Mouse (Mus musculus) midbrain, embryonic 13.5 days (tissue): ENCODE results near the gene Ermap. TPM values are rescaled to one million over a fixed set of nuclear protein-coding genes. Genes with fewer than 3 reads are reported as not detected.

Source experiments
- ATAC-seq: fragments of 200-750 bp; cut with Nextera tagmentation; 2 replicates; pipeline ENCODE4 v1.8.0; 2017; ENCODE audit warnings: mild to moderate bottlenecking, moderate TSS enrichment, moderate library complexity
- H3K27ac ChIP-seq: fragments of 300-500 bp; sonication (generic); 2 replicates; pipeline ENCODE4 v1.5.1; 2015; ENCODE audit warnings: inconsistent platforms, mild to moderate bottlenecking, moderate library complexity
- H3K27me3 ChIP-seq: fragments of 300-500 bp; sonication (generic); 2 replicates; pipeline ENCODE4 v1.6.1; 2015; ENCODE audit warnings: mild to moderate bottlenecking, inconsistent platforms
- H3K36me3 ChIP-seq: fragments of 300-500 bp; sonication (generic); 2 replicates; pipeline ENCODE4 v1.6.1; 2015; ENCODE audit warnings: mild to moderate bottlenecking, inconsistent platforms
- H3K4me1 ChIP-seq: fragments of 300-500 bp; sonication (generic); replicated peaks from 2 replicates; pipeline ENCODE4 v1.6.1; 2015; ENCODE audit warnings: inconsistent platforms
- H3K4me2 ChIP-seq: fragments of 300-500 bp; sonication (generic); replicated peaks from 2 replicates; pipeline ENCODE4 v1.6.1; 2015; ENCODE audit warnings: moderate library complexity, mild to moderate bottlenecking, inconsistent platforms
- H3K4me3 ChIP-seq: fragments of 300-500 bp; sonication (generic); replicated peaks from 2 replicates; pipeline ENCODE4 v1.5.1; 2015; ENCODE audit warnings: mild to moderate bottlenecking, inconsistent platforms
- H3K9ac ChIP-seq: fragments of 300-500 bp; sonication (generic); replicated peaks from 2 replicates; pipeline ENCODE4 v1.6.1; 2015; ENCODE audit warnings: mild to moderate bottlenecking, inconsistent platforms
- H3K9me3 ChIP-seq: fragments of 300-500 bp; sonication (generic); 2 replicates; pipeline ENCODE4 v1.6.1; 2016; ENCODE audit warnings: mild to moderate bottlenecking, inconsistent platforms
- WGBS: fragments of 180-500 bp; shearing (Covaris S2); methylation state at CpG from one replicate; pipeline ENCODE4 v1.1.7; 2015; 5-methylcytosine and 5-hydroxymethylcytosine counted together
- polyA plus RNA-seq: library from polyadenylated mRNA; unstranded; fragments of >200 nt; fragmentation: Nextera tagmentation; extraction: Ambion mirVana; gene quantifications from 2 replicates; pipeline ENCODE4 v1.2.1, GENCODE M21; 2015

Gene Ermap
- polyA plus RNA-seq, 1 experiment from 2014 or later = 1.7 TPM

DNA sequence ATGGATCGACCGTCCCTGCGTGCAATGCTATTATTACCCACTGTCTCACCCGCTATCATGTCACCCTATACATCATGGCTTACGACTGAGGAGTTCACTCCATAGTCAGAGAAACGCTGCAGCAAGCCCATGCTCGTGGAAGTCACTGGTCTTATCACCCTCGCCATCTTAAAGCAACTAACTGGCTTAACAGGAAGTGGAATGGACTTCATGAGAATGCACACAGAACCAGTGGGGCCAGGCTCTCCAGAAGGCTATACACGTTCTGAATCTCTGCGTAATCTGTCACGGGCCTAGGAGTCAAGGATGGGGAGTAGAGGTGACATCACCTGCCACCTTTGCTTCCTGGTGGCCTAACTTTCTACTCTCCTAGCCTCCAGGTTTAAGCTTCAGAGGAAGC is 41.1 kb downstream of the Ermap start:
- 92% methylated on average over 11 of the region's 11 CpGs for WGBS
- Histone ChIP-seq H3K4me1 (no peaks in the 10 kb centered on the region), H3K27ac (no peak overlapping the region), H3K4me3 (no peak overlapping the region), H3K9ac (no peak overlapping the region), H3K36me3 (no peaks in the 10 kb centered on the region), H3K9me3 (no peaks in the 10 kb centered on the region), H3K27me3 (no peaks in the 10 kb centered on the region), H3K4me2 (no peak overlapping the region)
- ATAC-seq = no peak

DNA sequence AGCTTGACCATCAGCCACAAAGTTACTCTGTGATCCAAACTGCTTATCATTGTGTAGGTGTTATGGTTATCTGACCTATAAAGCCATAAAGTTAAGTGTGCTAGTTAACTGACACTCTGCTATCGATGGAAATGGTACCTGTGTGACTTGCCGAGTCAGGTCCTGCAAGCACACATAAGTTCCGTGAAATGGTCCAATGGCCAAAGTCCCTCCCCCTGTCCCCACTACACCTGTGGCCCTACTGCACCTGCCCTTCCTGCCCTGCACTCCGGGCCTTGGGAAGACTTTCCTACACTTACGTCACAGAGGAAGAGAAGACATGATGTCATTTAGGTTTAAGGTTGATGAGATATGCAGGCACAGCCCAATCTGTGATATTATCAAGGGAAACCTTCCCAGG is 42.5 kb downstream of the Ermap start:
- 94% methylated on average over 5 of the region's 5 CpGs for WGBS
- no peak overlapping the region for H3K27ac ChIP-seq
- no peaks in the 10 kb centered on the region for H3K36me3 ChIP-seq
- H3K9ac ChIP-seq = no peak overlapping the region
- H3K4me1 ChIP-seq = no peaks in the 10 kb centered on the region
- H3K4me3 ChIP-seq = no peak overlapping the region
- no peaks in the 10 kb centered on the region for H3K9me3 ChIP-seq
- no peaks in the 10 kb centered on the region for H3K27me3 ChIP-seq
- no peak for ATAC-seq
- no peak overlapping the region for H3K4me2 ChIP-seq

DNA sequence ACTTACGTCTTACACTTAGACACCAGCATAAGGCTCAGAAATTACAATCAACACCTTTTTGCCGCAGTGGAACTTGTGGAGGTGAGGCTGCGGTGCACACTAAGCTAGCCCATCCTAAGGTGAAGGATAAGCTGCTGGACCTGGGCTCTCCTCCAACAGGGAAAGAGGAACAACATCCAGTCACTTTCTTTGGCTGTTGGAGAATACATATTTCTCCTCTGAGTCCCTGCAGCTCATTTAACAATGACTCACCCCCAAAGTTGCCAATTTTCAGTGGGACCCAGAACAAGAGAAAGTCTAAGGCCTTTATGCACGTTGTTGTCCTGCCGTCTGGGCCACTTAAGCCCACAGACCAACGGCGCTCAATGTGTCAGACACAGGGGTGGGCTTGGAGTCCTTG is 43.0 kb downstream of the Ermap start:
- Histone ChIP-seq H3K4me2 (no peak overlapping the region), H3K4me3 (no peak overlapping the region), H3K4me1 (no peaks in the 10 kb centered on the region), H3K9ac (no peak overlapping the region), H3K27me3 (no peaks in the 10 kb centered on the region), H3K36me3 (no peaks in the 10 kb centered on the region), H3K27ac (no peak overlapping the region), H3K9me3 (no peaks in the 10 kb centered on the region)
- no peak for ATAC-seq
- WGBS = 88% methylated on average over 7 of the region's 7 CpGs

DNA sequence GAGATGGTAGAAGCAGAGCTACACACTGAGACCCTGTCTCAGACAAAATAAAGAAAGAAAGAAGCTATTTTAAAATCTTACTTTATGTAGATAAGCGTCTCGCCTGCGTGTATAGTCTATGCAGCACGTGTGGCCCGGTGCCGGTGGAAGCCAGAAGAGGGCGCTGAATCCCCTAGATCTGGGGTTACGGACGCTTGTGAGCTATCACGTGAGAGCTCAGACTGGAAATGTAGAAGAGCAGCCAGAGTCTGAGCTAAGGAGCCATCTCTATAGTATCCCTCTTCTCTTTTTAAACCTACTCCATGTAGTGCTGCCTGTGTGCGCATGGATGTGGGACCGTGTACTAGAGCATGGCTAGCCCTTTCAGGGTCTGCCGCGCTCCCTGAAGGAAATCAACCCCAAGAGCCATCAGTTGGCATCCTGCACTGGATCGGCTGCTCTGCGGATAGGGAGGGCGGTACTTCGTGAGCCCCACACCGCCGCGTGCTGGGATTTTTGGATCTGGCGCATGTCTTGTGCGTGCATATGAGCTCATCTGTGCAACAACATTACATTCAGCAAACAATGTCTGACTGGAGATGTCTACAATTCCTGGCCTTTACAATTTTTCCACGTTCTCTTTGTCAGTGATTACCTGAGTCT is 47.5 kb downstream of the Ermap start:
- H3K9me3 ChIP-seq = no peaks in the 10 kb centered on the region
- no peaks in the 10 kb centered on the region; the same call in 1 of the 2 replicates for H3K36me3 ChIP-seq
- H3K4me1 ChIP-seq = peaks cover 16% of the 10 kb centered on the region
- no peak overlapping the region; the same call in 1 of the 2 replicates for H3K27ac ChIP-seq
- 23% methylated on average over 24 of the region's 24 CpGs for WGBS
- H3K4me3 ChIP-seq = peak overlapping the region; percentile 22; the same call in 1 of the 2 replicates
- ATAC-seq = peak; percentile 59
- H3K4me2 ChIP-seq = peak overlapping the region; percentile 47
- H3K9ac ChIP-seq = no peak overlapping the region; the same call in 1 of the 2 replicates
- no peaks in the 10 kb centered on the region for H3K27me3 ChIP-seq

DNA sequence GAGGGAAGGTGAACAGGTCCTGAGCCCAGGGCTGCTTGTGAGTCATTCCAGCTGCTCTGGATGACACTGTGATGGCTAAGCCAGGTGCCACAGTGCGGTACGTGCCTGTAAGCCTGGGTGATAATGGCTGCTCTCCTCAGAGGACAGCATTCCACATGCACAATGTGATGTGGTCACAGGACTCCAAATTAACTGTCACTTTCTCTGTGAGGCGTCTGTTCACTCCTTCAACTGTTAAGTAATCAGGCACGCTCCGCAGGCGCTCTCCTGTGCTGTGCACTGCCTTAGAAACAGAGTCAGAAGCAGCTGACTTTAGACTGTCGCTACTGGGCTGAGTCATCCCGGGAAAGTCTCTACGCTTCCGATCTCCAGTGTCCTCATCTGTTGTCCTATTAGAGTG is 48.6 kb downstream of the Ermap start:
- no peaks in the 10 kb centered on the region for H3K27me3 ChIP-seq
- no peak overlapping the region for H3K4me2 ChIP-seq
- WGBS = 56% methylated on average over 10 of the region's 10 CpGs
- H3K27ac ChIP-seq = no peak overlapping the region
- peaks cover 16% of the 10 kb centered on the region for H3K4me1 ChIP-seq
- H3K4me3 ChIP-seq = no peak overlapping the region
- H3K9ac ChIP-seq = no peak overlapping the region
- no peak for ATAC-seq
- no peaks in the 10 kb centered on the region for H3K9me3 ChIP-seq
- peaks cover 7% of the 10 kb centered on the region for H3K36me3 ChIP-seq

DNA sequence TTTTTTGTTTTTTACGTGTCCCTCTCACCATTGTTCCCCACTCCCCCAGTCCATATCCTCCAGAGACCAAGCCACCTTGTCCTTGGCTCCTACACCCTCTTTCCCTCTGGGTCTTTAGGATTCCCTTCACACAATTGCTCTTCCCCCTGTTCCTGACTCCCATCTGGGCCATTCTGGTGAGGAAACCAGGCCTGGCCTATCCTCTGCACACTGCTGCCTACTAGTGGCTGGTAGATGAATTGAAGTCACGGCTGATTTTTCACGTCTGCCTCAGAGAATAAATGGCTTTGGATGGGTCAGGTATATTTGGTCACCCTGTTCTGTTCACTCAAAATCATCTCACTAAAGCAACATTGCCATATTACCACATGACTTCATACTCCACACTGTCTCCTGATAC is 49.7 kb downstream of the Ermap start:
- ATAC-seq = no peak
- peaks cover 18% of the 10 kb centered on the region for H3K36me3 ChIP-seq
- WGBS = 48% methylated on average over 3 of the region's 3 CpGs
- H3K9ac ChIP-seq = no peak overlapping the region
- H3K9me3 ChIP-seq = no peaks in the 10 kb centered on the region
- H3K27me3 ChIP-seq = no peaks in the 10 kb centered on the region
- H3K27ac ChIP-seq = no peak overlapping the region
- H3K4me3 ChIP-seq = no peak overlapping the region
- no peak overlapping the region for H3K4me2 ChIP-seq
- peaks cover 16% of the 10 kb centered on the region for H3K4me1 ChIP-seq

DNA sequence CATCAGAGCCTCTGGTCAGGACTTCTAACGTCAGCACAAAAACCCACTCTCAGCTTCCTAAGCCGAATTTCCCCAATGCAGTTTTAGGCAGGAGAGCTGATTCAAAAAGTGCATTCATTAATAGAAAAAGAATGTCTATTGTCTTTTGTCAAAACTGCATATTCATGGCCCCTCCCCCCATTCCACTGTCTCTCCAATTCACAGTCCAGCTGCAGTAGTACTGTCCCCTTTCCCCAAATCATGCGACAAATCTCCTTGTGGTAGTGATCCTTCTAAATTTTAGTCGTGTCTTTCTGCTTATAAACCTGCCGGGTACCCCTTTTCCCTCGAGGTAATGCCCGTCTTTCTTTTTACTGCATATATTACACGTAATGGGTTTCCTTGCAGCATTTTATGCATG is 51.0 kb downstream of the Ermap start:
- Histone ChIP-seq H3K4me1 (peaks cover 16% of the 10 kb centered on the region), H3K4me3 (0 out of 2 replicates have a peak overlapping the region, but pooled peaks have one; percentile 24), H3K9me3 (no peaks in the 10 kb centered on the region), H3K4me2 (peak overlapping the region; percentile 58), H3K36me3 (peaks cover 32% of the 10 kb centered on the region), H3K27me3 (no peaks in the 10 kb centered on the region), H3K27ac (peak overlapping the region; percentile 56; the same call in 1 of the 2 replicates), H3K9ac (no peak overlapping the region)
- ATAC-seq = no peak
- WGBS = 49% methylated on average over 8 of the region's 8 CpGs

DNA sequence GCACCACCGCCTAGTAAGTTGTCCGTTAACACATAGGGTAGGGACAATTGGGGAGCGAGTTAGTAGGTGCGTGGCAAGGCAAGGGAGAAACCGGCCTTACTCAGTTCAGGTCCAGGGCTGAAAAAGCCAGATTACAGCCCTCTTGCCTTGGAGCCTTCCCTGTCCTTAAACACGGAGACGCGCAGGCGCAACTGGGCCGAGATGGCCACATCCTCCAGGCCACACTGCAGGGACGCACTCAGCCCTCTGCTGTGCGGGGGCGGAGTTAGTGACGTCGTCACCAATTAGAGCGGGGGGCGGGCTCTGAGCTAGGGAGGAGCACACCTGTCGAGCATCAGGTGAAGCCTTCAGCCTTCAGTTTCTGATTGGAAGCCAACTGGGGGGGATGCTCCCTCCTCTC is 51.6 kb downstream of the Ermap start:
- Histone ChIP-seq H3K9me3 (no peaks in the 10 kb centered on the region), H3K4me1 (peaks cover 16% of the 10 kb centered on the region), H3K27ac (peak overlapping the region; percentile 56; the same call in 1 of the 2 replicates), H3K27me3 (no peaks in the 10 kb centered on the region), H3K4me2 (peak overlapping the region; percentile 58), H3K4me3 (peak overlapping the region; percentile 24), H3K36me3 (peaks cover 38% of the 10 kb centered on the region), H3K9ac (peak overlapping the region; percentile 57)
- WGBS = 9% methylated on average over 18 of the region's 18 CpGs
- ATAC-seq = peak; percentile 92

DNA sequence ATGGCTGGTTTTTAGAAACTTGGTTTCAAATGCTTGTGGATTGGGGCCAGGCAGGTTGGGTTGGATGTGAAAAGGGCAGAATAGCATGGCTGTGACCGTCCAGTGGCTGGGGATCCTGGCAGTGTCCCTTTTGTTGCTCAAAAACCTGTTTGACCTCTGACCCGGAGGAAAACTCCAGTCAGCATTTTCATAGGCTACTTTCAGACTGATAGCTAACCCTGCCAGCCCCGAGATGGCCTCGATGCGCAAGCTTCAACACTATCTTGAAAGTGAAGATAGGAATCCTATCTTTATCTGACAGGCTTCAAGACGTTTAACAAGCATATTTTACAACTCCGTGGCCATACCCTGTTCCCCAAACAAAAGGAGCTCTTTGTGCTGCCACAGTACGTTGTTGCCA is 52.5 kb downstream of the Ermap start:
- WGBS = 67% methylated on average over 8 of the region's 8 CpGs
- peaks cover 46% of the 10 kb centered on the region for H3K36me3 ChIP-seq
- peak overlapping the region; percentile 12; the same call in 1 of the 2 replicates for H3K27ac ChIP-seq
- H3K9me3 ChIP-seq = no peaks in the 10 kb centered on the region
- ATAC-seq = no peak
- H3K4me1 ChIP-seq = peaks cover 16% of the 10 kb centered on the region
- no peaks in the 10 kb centered on the region for H3K27me3 ChIP-seq
- H3K9ac ChIP-seq = 0 out of 2 replicates have a peak overlapping the region, but pooled peaks have one; percentile 57
- H3K4me2 ChIP-seq = no peak overlapping the region
- no peak overlapping the region for H3K4me3 ChIP-seq

DNA sequence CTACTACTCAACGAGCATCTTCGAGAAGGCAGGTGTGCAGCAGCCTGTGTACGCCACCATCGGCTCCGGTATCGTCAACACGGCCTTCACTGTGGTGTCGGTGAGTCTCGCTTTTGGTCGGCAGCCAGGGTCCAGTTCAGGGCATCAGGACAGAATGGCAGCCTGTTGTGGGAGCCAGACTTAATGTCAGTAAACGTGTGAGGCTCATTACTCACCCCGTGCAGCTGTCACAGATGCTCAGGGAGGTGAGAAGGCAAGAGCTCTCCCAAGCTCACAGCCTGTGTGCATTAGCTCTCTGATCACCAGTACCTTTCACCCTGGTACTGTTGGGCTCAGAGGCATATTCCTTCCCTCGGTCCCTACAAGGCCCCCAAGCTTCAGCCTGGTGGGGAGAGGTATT is 56.0 kb downstream of the Ermap start:
- peaks cover 14% of the 10 kb centered on the region for H3K4me1 ChIP-seq
- 92% methylated on average over 13 of the region's 13 CpGs for WGBS
- H3K4me2 ChIP-seq = no peak overlapping the region
- H3K9ac ChIP-seq = no peak overlapping the region
- no peaks in the 10 kb centered on the region for H3K27me3 ChIP-seq
- H3K27ac ChIP-seq = no peak overlapping the region
- ATAC-seq = no peak
- no peaks in the 10 kb centered on the region for H3K9me3 ChIP-seq
- no peak overlapping the region for H3K4me3 ChIP-seq
- peaks cover 59% of the 10 kb centered on the region for H3K36me3 ChIP-seq

DNA sequence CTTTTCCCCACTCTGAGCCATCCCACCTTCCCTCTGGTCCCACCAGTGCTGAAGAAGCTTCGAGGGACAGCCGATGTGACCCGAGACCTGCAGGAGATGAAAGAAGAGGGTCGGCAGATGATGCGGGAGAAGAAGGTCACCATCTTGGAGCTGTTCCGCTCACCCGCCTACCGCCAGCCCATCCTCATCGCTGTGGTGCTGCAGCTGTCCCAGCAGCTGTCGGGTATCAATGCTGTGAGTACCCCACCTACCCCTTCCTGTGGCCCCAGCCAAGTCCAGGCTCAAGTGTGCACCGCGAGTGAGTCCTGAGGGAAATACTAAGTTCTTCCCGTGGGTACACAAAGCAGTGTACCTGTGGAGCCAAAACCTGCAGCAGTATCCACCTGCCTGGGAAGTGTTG is 56.5 kb downstream of the Ermap start:
- Histone ChIP-seq H3K9me3 (no peaks in the 10 kb centered on the region), H3K4me2 (no peak overlapping the region), H3K9ac (no peak overlapping the region), H3K27ac (no peak overlapping the region), H3K36me3 (peaks cover 62% of the 10 kb centered on the region), H3K27me3 (no peaks in the 10 kb centered on the region), H3K4me1 (peaks cover 9% of the 10 kb centered on the region), H3K4me3 (no peak overlapping the region)
- WGBS = 88% methylated on average over 13 of the region's 13 CpGs
- no peak for ATAC-seq

DNA sequence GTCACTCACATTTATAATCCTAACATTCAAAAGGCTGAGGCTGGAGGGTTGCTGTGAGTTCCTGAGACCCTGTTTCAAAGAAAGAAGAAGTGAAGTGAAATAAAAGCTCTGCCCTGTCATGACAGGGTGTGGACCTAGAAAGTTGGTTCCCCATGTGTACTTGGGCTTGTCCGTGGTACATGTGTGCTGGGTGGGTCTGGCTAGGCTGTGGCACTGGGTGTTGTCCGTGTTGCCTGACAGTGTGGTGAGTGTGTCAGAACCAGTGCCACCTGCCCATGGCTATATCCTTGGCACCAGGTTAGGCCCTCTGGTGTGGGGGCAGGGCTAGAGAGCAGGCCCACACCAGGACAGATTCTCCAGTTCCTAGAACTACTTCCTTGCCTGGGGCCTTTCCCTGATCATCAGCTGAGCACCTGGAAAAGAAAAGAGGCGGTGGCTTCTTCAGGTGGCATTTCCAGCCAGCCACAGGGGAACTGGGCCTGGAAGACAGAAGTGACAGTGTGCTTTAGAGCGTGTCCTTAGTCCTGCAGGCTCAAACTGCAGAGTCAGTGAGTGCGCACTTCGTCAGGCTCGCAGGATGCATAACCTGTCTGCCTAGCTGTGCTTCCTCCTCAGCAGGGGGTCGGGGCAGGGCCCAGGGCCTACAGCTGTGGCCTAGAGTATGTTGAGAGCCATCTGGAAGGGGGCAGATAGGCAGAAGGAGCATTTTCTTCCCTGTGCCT is 58.5 kb downstream of the Ermap start:
- H3K9me3 ChIP-seq = no peaks in the 10 kb centered on the region
- peaks cover 67% of the 10 kb centered on the region for H3K36me3 ChIP-seq
- no peak overlapping the region for H3K4me2 ChIP-seq
- no peak overlapping the region for H3K27ac ChIP-seq
- no peak for ATAC-seq
- 87% methylated on average over 8 of the region's 8 CpGs for WGBS
- H3K27me3 ChIP-seq = no peaks in the 10 kb centered on the region
- no peak overlapping the region for H3K9ac ChIP-seq
- H3K4me1 ChIP-seq = no peaks in the 10 kb centered on the region
- H3K4me3 ChIP-seq = no peak overlapping the region
